Mouse (Mus musculus): ENCODE measurements at regions not wholly inside any gene's neighbourhood (a gene's known extent, or its start where the extent isn't known, plus 50 kb on each side); places are given as distances from the start of the nearest gene placed in this dataset.

DNA sequence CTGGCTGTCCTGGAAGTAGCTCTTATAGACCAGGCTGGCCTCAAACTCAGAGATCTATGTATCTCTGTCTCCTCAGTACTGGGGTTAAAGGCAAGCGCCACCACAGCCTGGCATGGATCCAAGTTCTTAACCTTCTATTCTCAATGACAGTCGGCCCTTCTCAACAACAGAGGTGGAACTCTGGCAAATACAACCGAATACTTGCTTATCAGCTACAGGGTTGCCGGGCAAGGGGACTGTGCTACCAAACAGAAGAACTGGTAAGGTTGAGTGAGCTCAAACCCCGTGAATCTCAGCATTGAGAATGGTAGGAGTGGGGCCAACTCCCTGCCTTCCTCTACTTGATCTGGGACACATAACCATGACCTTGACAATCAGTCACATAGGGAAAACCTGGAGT, 75.2 kb upstream of the Osbpl8 start:
- no peak for TF ChIP-seq CTCF (IDR thresholded peaks at IDR 0.05)
- TF ChIP-seq EP300 (IDR thresholded peaks at IDR 0.05; ENCODE audit: insufficient read depth, low read depth, low read length): no peak
- TF ChIP-seq POLR2A (IDR thresholded peaks at IDR 0.05; ENCODE audit: insufficient read depth, low read depth, low read length): no peak
